Mouse (Mus musculus) MEL (cell line): ENCODE measurements around the gene Camk1d. TPM values are rescaled to one million over a fixed set of nuclear protein-coding genes. Genes with fewer than 3 reads are reported as not detected.
A peak's percentile ranks its signal among the peaks of the same experiment; 100 is the strongest.

Experiments
- DNase-seq: peaks from one replicate; pipeline ENCODE4 v3.0.0; 2011; ENCODE audit warnings: low read depth, low spot score
- H3K27ac ChIP-seq: 2 replicates; pipeline ENCODE4 v1.5.1; 2012; ENCODE audit warnings: low read depth, mild to moderate bottlenecking, control low read depth, low read length, moderate library complexity; ENCODE audit not compliant: control insufficient read depth
- H3K27me3 ChIP-seq, 2 experiments: fragments of 150-350 bp in 1 of 2; sonication (generic) in 1 of 2; 2 replicates each; pipeline ENCODE4 v1.6.1; 2012; ENCODE audit warnings: low read length in 2 of 2, mild to moderate bottlenecking in 2 of 2, improper control_type of control experiment in 1 of 2, moderate library complexity in 1 of 2; ENCODE audit not compliant: insufficient read depth in 2 of 2, control insufficient read depth in 1 of 2
- H3K36me3 ChIP-seq, 2 experiments: 2 replicates each; pipeline ENCODE4 v1.6.1; 2012 to 2014; ENCODE audit warnings: low read length in 2 of 2, improper control_type of control experiment in 1 of 2, inconsistent platforms in 1 of 2, mild to moderate bottlenecking in 1 of 2; ENCODE audit not compliant: insufficient read depth in 2 of 2, control insufficient read depth in 1 of 2
- H3K4me1 ChIP-seq, 2 experiments: fragments of 150-350 bp in 1 of 2; sonication (generic) in 1 of 2; 2 replicates each; pipeline ENCODE4 v1.6.1; 2012; ENCODE audit warnings: low read length in 2 of 2, improper control_type of control experiment in 1 of 2, mild to moderate bottlenecking in 1 of 2; ENCODE audit not compliant: insufficient read depth in 2 of 2, control insufficient read depth in 1 of 2
- H3K4me3 ChIP-seq, 2 experiments: fragments of 150-350 bp in 1 of 2; sonication (generic) in 1 of 2; 2 replicates each; pipeline ENCODE4 v1.5.1; 2012; ENCODE audit warnings: low read depth in 2 of 2, low read length in 2 of 2, mild to moderate bottlenecking in 2 of 2, moderate library complexity in 2 of 2, control low read depth in 1 of 2, improper control_type of control experiment in 1 of 2; ENCODE audit not compliant: control insufficient read depth in 1 of 2, insufficient read depth in 1 of 2
- H3K79me2 ChIP-seq: 2 replicates; pipeline ENCODE4 v1.6.1; 2012; ENCODE audit warnings: mild to moderate bottlenecking, low read length, moderate library complexity; ENCODE audit not compliant: control insufficient read depth, poor library complexity, insufficient read depth
- H3K9ac ChIP-seq: 2 replicates; pipeline ENCODE4 v1.6.1; 2012; ENCODE audit warnings: low read depth, mild to moderate bottlenecking, control low read depth, low read length, moderate library complexity; ENCODE audit not compliant: control insufficient read depth, poor library complexity, severe bottlenecking
- H3K9me3 ChIP-seq: fragments of 150-350 bp; sonication (generic); replicated peaks from 2 replicates; pipeline ENCODE4 v1.6.1; 2012; ENCODE audit warnings: mild to moderate bottlenecking, low read length, improper control_type of control experiment, moderate library complexity; ENCODE audit not compliant: insufficient read depth
- CHD1 ChIP-seq: IDR thresholded peaks from 2 replicates; pipeline ENCODE4 v1.6.1; 2012; ENCODE audit warnings: low read depth, mild to moderate bottlenecking, inconsistent platforms, low read length, improper control_type of control experiment
- CHD2 ChIP-seq: IDR thresholded peaks from 2 replicates; pipeline ENCODE4 v1.6.1; 2011; ENCODE audit warnings: low read length, improper control_type of control experiment
- CTCF ChIP-seq, 3 experiments: IDR thresholded peaks in 2 of 3; conservative IDR thresholded peaks in 1 of 3; 2 replicates each; pipeline ENCODE4 v1.5.1; 2011 to 2012; ENCODE audit warnings: low read length in 3 of 3, low read depth in 2 of 3, mild to moderate bottlenecking in 2 of 3, improper control_type of control experiment in 1 of 3, inconsistent platforms in 1 of 3, mixed read lengths in 1 of 3, moderate library complexity in 1 of 3; ENCODE audit not compliant: control insufficient read depth in 1 of 3, insufficient read depth in 1 of 3, poor library complexity in 1 of 3, severe bottlenecking in 1 of 3
- E2F4 ChIP-seq: IDR thresholded peaks from 2 replicates; pipeline ENCODE4 v1.6.1; 2011; ENCODE audit warnings: low read depth, low read length, improper control_type of control experiment, borderline replicate concordance
- ELF1 ChIP-seq: IDR thresholded peaks from 2 replicates; pipeline ENCODE4 v1.6.1; 2014; ENCODE audit warnings: low read depth, mild to moderate bottlenecking, inconsistent platforms, low read length, improper control_type of control experiment, moderate library complexity
- EP300 ChIP-seq, 2 experiments: IDR thresholded peaks; 2 replicates each; pipeline ENCODE4 v1.6.1; 2011; ENCODE audit warnings: improper control_type of control experiment in 2 of 2, low read length in 2 of 2, low read depth in 1 of 2, mild to moderate bottlenecking in 1 of 2
- ETS1 ChIP-seq: IDR thresholded peaks from 2 replicates; pipeline ENCODE4 v1.6.1; 2012; ENCODE audit warnings: low read depth, mild to moderate bottlenecking, inconsistent platforms, low read length, improper control_type of control experiment, moderate library complexity
- GABPA ChIP-seq: IDR thresholded peaks from 2 replicates; pipeline ENCODE4 v1.6.1; 2012; ENCODE audit warnings: low read depth, mild to moderate bottlenecking, inconsistent platforms, low read length, improper control_type of control experiment, moderate library complexity
- GATA1 ChIP-seq: IDR thresholded peaks from 2 replicates; pipeline ENCODE4 v1.6.1; 2011; ENCODE audit warnings: low read depth, low read length, improper control_type of control experiment
- HCFC1 ChIP-seq: IDR thresholded peaks from 2 replicates; pipeline ENCODE4 v1.6.1; 2012; ENCODE audit warnings: low read depth, mild to moderate bottlenecking, inconsistent platforms, low read length, improper control_type of control experiment, moderate library complexity
- JUND ChIP-seq: IDR thresholded peaks from 2 replicates; pipeline ENCODE4 v1.6.1; 2011; ENCODE audit warnings: low read depth, mild to moderate bottlenecking, improper control_type of control experiment, low read length
- KAT2A ChIP-seq: conservative IDR thresholded peaks from 2 replicates; pipeline ENCODE4 v1.6.1; 2012; ENCODE audit warnings: low read depth, low read length, improper control_type of control experiment, inconsistent platforms
- MAFK ChIP-seq: IDR thresholded peaks from 2 replicates; pipeline ENCODE4 v1.6.1; 2011; ENCODE audit warnings: low read depth, mild to moderate bottlenecking, low read length, improper control_type of control experiment, borderline replicate concordance
- MAX ChIP-seq: IDR thresholded peaks from 2 replicates; pipeline ENCODE4 v1.6.1; 2011; ENCODE audit warnings: low read length, improper control_type of control experiment
- MAZ ChIP-seq: IDR thresholded peaks from 2 replicates; pipeline ENCODE4 v1.6.1; 2012; ENCODE audit warnings: low read depth, mild to moderate bottlenecking, inconsistent platforms, low read length, improper control_type of control experiment
- MEF2A ChIP-seq: IDR thresholded peaks from 2 replicates; pipeline ENCODE4 v1.6.1; 2014; ENCODE audit warnings: low read depth, mild to moderate bottlenecking, inconsistent platforms, low read length, improper control_type of control experiment; ENCODE audit not compliant: poor library complexity, insufficient replicate concordance, severe bottlenecking; ENCODE audit errors: extremely low read depth
- MYB ChIP-seq: IDR thresholded peaks from 2 replicates; pipeline ENCODE4 v1.6.1; 2011; ENCODE audit warnings: mild to moderate bottlenecking, low read depth, low read length, improper control_type of control experiment
- MYC ChIP-seq: IDR thresholded peaks from 2 replicates; pipeline ENCODE4 v1.6.1; 2011; ENCODE audit warnings: low read depth, mild to moderate bottlenecking, low read length, improper control_type of control experiment, moderate library complexity
- NELFE ChIP-seq: IDR thresholded peaks from 2 replicates; pipeline ENCODE4 v1.6.1; 2011; ENCODE audit warnings: low read depth, low read length, improper control_type of control experiment
- NRF1 ChIP-seq: IDR thresholded peaks from 2 replicates; pipeline ENCODE4 v1.6.1; 2014; ENCODE audit warnings: low read depth, mild to moderate bottlenecking, inconsistent platforms, low read length, improper control_type of control experiment, moderate library complexity; ENCODE audit not compliant: poor library complexity, insufficient read depth, severe bottlenecking
- POLR2AphosphoS2 ChIP-seq: IDR thresholded peaks from 2 replicates; pipeline ENCODE4 v1.6.1; 2011; ENCODE audit warnings: low read length, improper control_type of control experiment
- POLR2AphosphoS5 ChIP-seq: IDR thresholded peaks from 2 replicates; pipeline ENCODE4 v1.6.1; 2012; ENCODE audit warnings: low read depth, borderline replicate concordance, mild to moderate bottlenecking, inconsistent platforms, low read length, moderate library complexity, mixed read lengths
- RAD21 ChIP-seq: IDR thresholded peaks from 2 replicates; pipeline ENCODE4 v1.6.1; 2011; ENCODE audit warnings: mild to moderate bottlenecking, low read depth, low read length, improper control_type of control experiment
- SIN3A ChIP-seq: IDR thresholded peaks from 2 replicates; pipeline ENCODE4 v1.6.1; 2012; ENCODE audit warnings: low read length, improper control_type of control experiment, inconsistent platforms
- SMC3 ChIP-seq: IDR thresholded peaks from 2 replicates; pipeline ENCODE4 v1.6.1; 2011; ENCODE audit warnings: low read depth, low read length, improper control_type of control experiment
- TAL1 ChIP-seq: IDR thresholded peaks from 2 replicates; pipeline ENCODE4 v1.6.1; 2012; ENCODE audit warnings: mild to moderate bottlenecking, inconsistent platforms, low read length, moderate library complexity, mixed read lengths
- TBP ChIP-seq: IDR thresholded peaks from 2 replicates; pipeline ENCODE4 v1.8.0; 2011; ENCODE audit warnings: low read depth, low read length, improper control_type of control experiment
- TCF12 ChIP-seq: IDR thresholded peaks from 2 replicates; pipeline ENCODE4 v1.6.1; 2014; ENCODE audit warnings: low read depth, mild to moderate bottlenecking, inconsistent platforms, low read length, improper control_type of control experiment, moderate library complexity
- UBTF ChIP-seq: IDR thresholded peaks from 2 replicates; pipeline ENCODE4 v1.6.1; 2012; ENCODE audit warnings: low read depth, mild to moderate bottlenecking, inconsistent platforms, low read length, improper control_type of control experiment, moderate library complexity, borderline replicate concordance; ENCODE audit not compliant: insufficient read depth
- USF1 ChIP-seq: IDR thresholded peaks from 2 replicates; pipeline ENCODE4 v1.6.1; 2014; ENCODE audit warnings: low read depth, mild to moderate bottlenecking, inconsistent platforms, low read length, improper control_type of control experiment, moderate library complexity
- USF2 ChIP-seq, 2 experiments: IDR thresholded peaks; 2 replicates each; pipeline ENCODE4 v1.6.1; 2011 to 2012; ENCODE audit warnings: improper control_type of control experiment in 2 of 2, low read length in 2 of 2, borderline replicate concordance in 1 of 2, inconsistent platforms in 1 of 2, low read depth in 1 of 2, mild to moderate bottlenecking in 1 of 2; ENCODE audit not compliant: insufficient read depth in 1 of 2
- ZKSCAN1 ChIP-seq: IDR thresholded peaks from 2 replicates; pipeline ENCODE4 v1.6.1; 2012; ENCODE audit warnings: low read depth, mild to moderate bottlenecking, inconsistent platforms, low read length, improper control_type of control experiment, moderate library complexity
- ZMIZ1 ChIP-seq: IDR thresholded peaks from 2 replicates; pipeline ENCODE4 v1.6.1; 2012; ENCODE audit warnings: low read depth, mild to moderate bottlenecking, inconsistent platforms, low read length, improper control_type of control experiment, moderate library complexity
- ZNF384 ChIP-seq: IDR thresholded peaks from 2 replicates; pipeline ENCODE4 v1.6.1; 2012; ENCODE audit warnings: low read depth, mild to moderate bottlenecking, inconsistent platforms, low read length, improper control_type of control experiment
- polyA plus RNA-seq, 2 experiments: library from polyadenylated mRNA; stranded (reverse) in 1 of 2; unstranded in 1 of 2; fragments of >175 nt in 1 of 2; fragments of >200 nt in 1 of 2; gene quantifications; 2 replicates each; pipeline versions ENCODE4 v1.2.1 to v1.2.4; 2012; ENCODE audit warnings: low replicate concordance in 2 of 2, low read depth in 1 of 2; ENCODE audit not compliant: insufficient read length in 2 of 2, insufficient read depth in 1 of 2, missing spikeins in 1 of 2
- total RNA-seq: library from RNA; depleted of rRNA; stranded (reverse); fragments of 300-350 nt; gene quantifications from 2 replicates; pipeline ENCODE4 v1.2.3, GENCODE M21; 2012; rRNA removed

Camk1d gene
- total RNA-seq (2.9 and 3.7 TPM in 2 replicates), polyA plus RNA-seq (1 to 10 TPM in 1 of 2 experiments, not detected in 1; 4.4 TPM)

- H3K27me3 ChIP-seq = no peaks in the 10 kb centered on the region
- TF ChIP-seq ZKSCAN1 (no peak), POLR2AphosphoS2 (no peak), E2F4 (no peak), MYC (no peak), USF1 (no peak), GABPA (no peak), TAL1 (no peak), KAT2A (no peak), POLR2AphosphoS5 (no peak), NELFE (peak; percentile 45), CHD2 (no peak), JUND (no peak), ELF1 (peak; percentile 49; the same call in 1 of the 2 replicates), MAFK (no peak), RAD21 (peak; percentile 55), ZNF384 (no peak), MAZ (peak; percentile 88; the same call in 1 of the 2 replicates), HCFC1 (peak; percentile 14; the same call in 1 of the 2 replicates), GATA1 (no peak), TCF12 (0 out of 2 replicates have a peak, but pooled peaks have one; percentile 22), CTCF (IDR thresholded peaks at IDR 0.05 in 2 of 3, conservative IDR thresholded peaks at IDR 0.05 in 1 of 3; ENCODE audit: control insufficient read depth in 1 of 3, insufficient read depth in 1 of 3, low read depth in 2 of 3, low read length in 3 of 3, poor library complexity in 1 of 3, severe bottlenecking in 1 of 3) (peak in 2 of 3 experiments; percentile 72 to 83; a peak in 5 of 6 replicates), EP300 (IDR thresholded peaks at IDR 0.05; ENCODE audit: low read depth in 1 of 2, low read length in 2 of 2) (no peak), MAX (no peak), ZMIZ1 (peak; percentile 75; the same call in 1 of the 2 replicates), MEF2A (no peak), TBP (0 out of 2 replicates have a peak, but pooled peaks have one; percentile 43), SMC3 (peak; percentile 68), ETS1 (peak; percentile 44; the same call in 1 of the 2 replicates), MYB (no peak), UBTF (peak; percentile 96; the same call in 1 of the 2 replicates), CHD1 (no peak), NRF1 (0 out of 2 replicates have a peak, but pooled peaks have one; percentile 16), SIN3A (no peak; the same call in 1 of the 2 replicates), USF2 (IDR thresholded peaks at IDR 0.05; ENCODE audit: borderline replicate concordance in 1 of 2, insufficient read depth in 1 of 2, low read depth in 1 of 2, low read length in 2 of 2) (no peak)
Observed at GRCm38 (mm10) chr2:5714211-5715053, at the start of gene Camk1d. Camk1d (minus strand) TSS chr2:5714515.

More at GRCm38 (mm10) chr2:5714211-5715053, at the start of gene Camk1d:
- Histone ChIP-seq H3K9ac (peak within 1 kb of the TSS; percentile 85), H3K36me3 (peaks cover 0 to 4% of the 10 kb centered on the region in 2 experiments; a peak in 2 of 4 replicates), H3K9me3 (no peaks in the 10 kb centered on the region), H3K4me3 (peak within 1 kb of the TSS; percentile 76 to 98), H3K79me2 (peaks cover 6% of the 10 kb centered on the region), H3K27ac (peak within 1 kb of the TSS; percentile 58), H3K4me1 (peaks cover 0 to 13% of the 10 kb centered on the region in 2 experiments; a peak in 2 of 4 replicates)
- peak; percentile 91 for DNase-seq
